Mouse (Mus musculus) kidney, postnatal 4 days (tissue): Measurements from ENCODE around the gene Abhd12.
"Not testable (repeated sequence)": the region's sequence is repeated elsewhere in the genome, so short reads cannot be mapped to it uniquely, and the experiment has no call there.

Experiments used
- DNase-seq, 2 experiments: peaks; one replicate each; pipeline ENCODE4 v3.0.0; 2021; ENCODE audit warnings: mixed read lengths in 2 of 2

Gene Abhd12

GRCm38 (mm10) chr2:150904272-150904935, at the start of gene Abhd12:
Gene Abhd12 (minus strand): TSS chr2:150904741.
- peak; percentile 99 to 100 for DNase-seq

GRCm38 (mm10) chr2:150951201-150951600, 46.7 kb upstream of the Abhd12 start:
- no peak for DNase-seq

GRCm38 (mm10) chr2:150950056-150950455, 45.5 kb upstream of the Abhd12 start:
- DNase-seq = no peak

- no peak for DNase-seq
Measured at GRCm38 (mm10) chr2:150949652-150950051, 45.1 kb upstream of the Abhd12 start.

GRCm38 (mm10) chr2:150948786-150949185, 44.2 kb upstream of the Abhd12 start:
- DNase-seq = peak; percentile 22 to 38

GRCm38 (mm10) chr2:150947880-150948611, 43.5 kb upstream of the Abhd12 start:
- DNase-seq = not testable (repeated sequence)

- DNase-seq = peak; percentile 24 to 47
Measured at GRCm38 (mm10) chr2:150947341-150947740, 42.8 kb upstream of the Abhd12 start.

- no peak for DNase-seq
Measured at GRCm38 (mm10) chr2:150944017-150944416, 39.5 kb upstream of the Abhd12 start.

- DNase-seq = no peak
Measured at GRCm38 (mm10) chr2:150934659-150935058, 30.1 kb upstream of the Abhd12 start.

GRCm38 (mm10) chr2:150933482-150933881, 28.9 kb upstream of the Abhd12 start:
- no peak for DNase-seq

GRCm38 (mm10) chr2:150930806-150931205, 26.3 kb upstream of the Abhd12 start:
- no peak for DNase-seq

- DNase-seq = no peak
Measured at GRCm38 (mm10) chr2:150929156-150929555, 24.6 kb upstream of the Abhd12 start.

GRCm38 (mm10) chr2:150927038-150927720, 22.6 kb upstream of the Abhd12 start:
- peak; percentile 55 to 58 for DNase-seq

GRCm38 (mm10) chr2:150923505-150923904, 19.0 kb upstream of the Abhd12 start:
- no peak for DNase-seq

- DNase-seq = no peak
Measured at GRCm38 (mm10) chr2:150923026-150923425, 18.5 kb upstream of the Abhd12 start.

GRCm38 (mm10) chr2:150922165-150922564, 17.6 kb upstream of the Abhd12 start:
- DNase-seq = no peak

- no peak for DNase-seq
Measured at GRCm38 (mm10) chr2:150921697-150922096, 17.2 kb upstream of the Abhd12 start.

- no peak for DNase-seq
Measured at GRCm38 (mm10) chr2:150920543-150920942, 16.0 kb upstream of the Abhd12 start.

GRCm38 (mm10) chr2:150918720-150919119, 14.2 kb upstream of the Abhd12 start:
- no peak for DNase-seq

- no peak for DNase-seq
Measured at GRCm38 (mm10) chr2:150915786-150916185, 11.2 kb upstream of the Abhd12 start.

- DNase-seq = no peak
Measured at GRCm38 (mm10) chr2:150914781-150915515, 10.4 kb upstream of the Abhd12 start.

GRCm38 (mm10) chr2:150910295-150910881, 5.8 kb upstream of the Abhd12 start:
- DNase-seq = no peak
